Mouse (Mus musculus): Measurements from ENCODE around the gene Hnrnpul2.
A peak's percentile ranks its signal among the peaks of the same experiment; 100 is the strongest.
"Not testable (repeated sequence)": the region's sequence is repeated elsewhere in the genome, so short reads cannot be mapped to it uniquely, and the experiment has no call there.

The Hnrnpul2 gene

DNA sequence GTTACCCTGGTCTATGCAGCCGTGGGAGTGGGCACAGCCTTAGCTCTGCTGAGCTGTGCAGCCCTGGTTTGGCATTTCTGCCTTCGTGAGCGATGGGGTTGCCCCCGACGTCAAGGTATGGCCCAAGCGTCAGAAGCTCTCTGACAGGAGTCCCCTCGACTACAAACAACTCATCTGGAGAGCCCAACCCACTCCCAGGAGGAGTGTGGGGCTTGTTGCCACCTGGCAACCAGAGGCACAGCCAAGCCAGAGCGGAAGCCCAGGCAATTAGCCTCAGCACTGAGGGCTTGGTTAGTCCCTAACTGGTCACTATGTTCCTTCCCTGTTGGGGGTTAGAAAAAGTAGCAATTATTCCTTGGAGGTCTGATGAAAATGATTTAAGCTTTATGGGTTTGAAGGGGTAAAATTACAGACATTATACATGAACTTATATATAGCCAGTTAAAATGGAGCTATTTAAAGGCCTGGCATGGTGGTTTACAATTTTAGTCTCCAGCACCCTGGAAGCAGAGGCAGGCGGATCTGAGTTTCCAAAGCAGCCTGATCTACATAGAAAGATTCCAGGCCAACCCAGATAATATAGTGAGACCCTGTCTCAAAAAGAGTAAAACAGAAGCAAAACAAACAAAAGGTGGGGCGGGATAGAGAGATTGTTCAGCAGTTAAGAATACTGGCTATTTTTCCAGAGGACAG lies 32.6 kb downstream of the Hnrnpul2 start:
- DNase-seq (ENCODE audit: low spot score): no peak

DNA sequence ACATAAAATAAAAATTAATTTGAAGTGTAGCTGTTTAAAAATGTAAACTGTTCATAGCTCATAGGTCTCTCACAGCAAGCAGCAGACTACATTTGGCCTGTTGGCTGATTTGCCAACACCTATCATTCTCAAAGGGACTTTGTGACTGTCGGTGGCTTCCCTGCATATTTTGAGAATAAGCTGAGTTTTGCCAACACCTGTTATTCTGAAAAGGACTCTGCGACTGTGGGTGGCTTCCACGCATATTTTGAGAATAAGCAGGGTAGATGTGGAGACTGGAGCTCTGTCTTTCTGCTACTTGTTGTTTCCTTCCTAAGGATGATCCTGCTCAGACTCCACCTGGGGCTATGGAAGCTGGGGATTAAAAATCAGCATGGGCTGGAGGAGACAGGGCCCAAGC lies 33.3 kb downstream of the Hnrnpul2 start:
- DNase-seq (ENCODE audit: low spot score): no peak

DNA sequence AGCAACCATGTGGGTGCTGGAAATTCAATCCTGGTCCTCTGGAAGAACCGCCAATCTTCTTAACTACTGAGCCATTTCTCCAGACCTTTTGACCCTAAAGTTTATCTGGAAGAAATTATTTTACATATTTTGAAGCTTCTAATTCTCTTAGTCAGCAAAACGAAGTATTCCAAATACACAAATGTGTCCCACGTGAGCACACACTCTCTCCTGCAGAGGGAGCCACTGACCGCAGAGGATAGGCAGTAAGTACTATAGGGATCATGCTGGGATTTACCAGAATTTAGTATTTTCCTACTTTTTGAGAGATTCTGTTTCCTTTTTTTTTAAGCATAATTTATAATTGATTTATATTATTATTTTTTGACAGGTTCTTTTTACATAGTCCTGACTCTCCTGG lies 37.9 kb downstream of the Hnrnpul2 start:
- DNase-seq (ENCODE audit: low spot score): no peak

DNA sequence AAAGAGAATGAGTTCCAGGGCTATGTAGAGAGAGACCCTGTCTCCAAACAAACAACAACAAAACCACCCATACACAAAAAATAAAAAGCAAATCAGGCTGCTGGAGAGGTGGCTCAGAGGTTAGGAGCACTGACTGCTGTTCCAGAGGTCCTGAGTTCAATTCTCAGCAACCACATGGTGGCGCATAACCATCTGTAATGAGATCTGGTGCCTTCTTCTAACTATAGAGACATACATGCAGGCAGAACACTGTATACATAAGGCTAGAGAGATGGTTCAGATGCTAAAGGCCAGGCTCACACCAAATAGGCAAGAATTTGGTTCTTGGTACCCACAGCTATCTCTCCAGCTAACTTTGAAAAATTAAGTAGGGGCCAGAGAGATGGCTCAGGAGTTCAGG lies 39.2 kb downstream of the Hnrnpul2 start:
- no peak for DNase-seq (ENCODE audit: low spot score)

DNA sequence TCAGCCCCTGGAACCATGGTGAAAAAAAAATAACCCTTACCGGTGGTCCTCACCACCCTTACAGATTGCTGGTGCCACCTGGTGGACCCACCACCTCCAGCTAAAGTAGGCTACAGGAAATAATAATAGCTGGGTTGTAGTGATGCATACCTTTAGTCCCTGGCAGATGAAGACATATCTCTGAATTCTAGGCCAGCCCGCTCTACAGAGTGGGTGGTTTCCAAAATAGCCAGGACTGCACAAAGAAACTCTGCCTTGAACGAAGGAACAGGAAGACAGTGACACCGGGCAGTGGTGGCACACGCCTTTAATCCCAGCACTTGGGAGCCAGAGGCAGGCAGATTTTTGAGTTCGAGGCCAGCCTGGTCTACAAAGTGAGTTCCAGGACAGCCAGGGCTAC lies 44.5 kb downstream of the Hnrnpul2 start:
- DNase-seq (ENCODE audit: low spot score): no peak

DNA sequence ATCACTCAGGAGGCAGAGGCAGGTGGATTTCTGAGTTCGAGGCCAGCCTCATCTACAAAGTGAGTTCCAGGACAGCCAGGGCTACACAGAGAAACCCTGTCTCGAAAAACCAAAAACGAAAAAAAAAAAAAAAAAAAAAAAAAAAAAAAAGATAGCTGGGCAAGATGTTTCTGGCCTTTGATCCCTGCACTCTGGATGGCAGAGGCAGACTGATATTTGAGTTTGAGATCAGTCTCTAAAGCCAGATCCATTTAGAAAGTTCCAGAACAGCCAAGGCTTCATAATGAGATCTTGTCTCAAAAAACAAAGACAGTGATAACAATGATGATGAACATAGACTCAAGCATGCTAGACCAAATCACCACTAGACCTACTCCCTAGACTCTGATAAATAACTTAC lies 50.6 kb downstream of the Hnrnpul2 start:
- not testable (repeated sequence) for DNase-seq (ENCODE audit: low spot score)

DNA sequence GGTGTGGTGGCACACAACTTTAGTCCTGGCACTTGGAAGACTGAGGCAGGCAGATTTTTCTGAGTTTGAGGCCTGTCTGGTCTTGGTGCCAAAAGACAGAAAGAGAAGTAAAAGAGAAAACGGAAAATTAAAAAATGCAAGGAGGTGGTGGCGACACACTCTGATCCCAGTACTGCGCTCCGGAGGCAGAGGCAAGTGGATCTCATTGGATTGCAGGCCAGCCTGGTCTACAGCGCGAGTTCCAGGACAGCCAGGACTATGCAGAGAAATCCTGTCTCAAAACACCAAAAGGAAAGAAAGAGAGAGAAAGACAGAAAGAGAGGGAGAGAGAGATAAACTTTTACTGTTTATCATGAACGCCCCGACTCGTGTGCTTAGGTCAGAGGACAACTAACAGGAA lies 51.0 kb downstream of the Hnrnpul2 start:
- DNase-seq (ENCODE audit: low spot score): no peak

DNA sequence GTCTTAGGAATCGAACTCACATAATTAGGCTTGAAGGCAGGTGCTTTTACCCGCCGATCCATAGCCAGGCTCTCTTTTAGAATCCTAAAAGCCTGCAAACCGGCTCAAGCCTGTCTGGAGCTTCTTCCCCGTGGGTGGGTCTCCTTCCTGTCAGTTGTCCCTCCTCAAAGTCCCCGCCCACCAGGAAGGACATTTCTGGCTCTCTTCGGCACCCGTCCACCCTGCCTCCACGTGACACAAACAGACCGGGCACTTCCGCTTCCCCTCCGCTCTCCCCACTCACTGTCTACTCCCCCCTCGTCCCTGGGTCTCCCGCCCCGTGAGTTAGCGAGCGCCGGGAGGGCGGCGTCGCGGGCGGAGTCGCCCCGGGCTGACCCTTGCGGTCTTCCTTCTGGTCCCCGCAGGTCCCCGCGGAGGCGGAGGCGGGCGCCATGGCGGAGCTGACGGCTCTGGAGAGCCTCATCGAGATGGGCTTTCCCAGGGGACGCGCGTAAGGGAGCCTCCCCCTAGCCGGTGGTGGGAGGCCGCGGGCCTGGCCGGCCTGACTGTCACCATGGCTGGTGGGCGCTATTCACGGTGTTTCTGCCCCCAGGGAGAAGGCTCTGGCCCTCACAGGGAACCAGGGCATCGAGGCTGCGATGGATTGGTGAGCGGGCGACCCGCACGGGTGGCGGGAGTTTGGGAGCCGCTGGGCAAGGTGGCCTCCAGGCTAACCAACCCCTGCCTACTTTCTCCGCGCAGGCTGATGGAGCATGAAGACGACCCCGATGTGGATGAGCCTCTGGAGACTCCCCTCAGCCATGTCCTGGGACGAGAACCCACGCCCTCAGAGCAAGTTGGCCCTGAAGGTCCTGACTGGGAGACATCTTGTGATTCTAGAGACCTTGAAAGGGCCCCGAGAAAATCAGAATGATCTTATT lies 51.7 kb downstream of the Hnrnpul2 start, which contains the start of gene Ubxn1:
Gene Ubxn1 (plus strand): TSS at position 230 of the 920 bp plus-strand sequence.
- peak; percentile 97 for DNase-seq (ENCODE audit: low spot score)

DNA sequence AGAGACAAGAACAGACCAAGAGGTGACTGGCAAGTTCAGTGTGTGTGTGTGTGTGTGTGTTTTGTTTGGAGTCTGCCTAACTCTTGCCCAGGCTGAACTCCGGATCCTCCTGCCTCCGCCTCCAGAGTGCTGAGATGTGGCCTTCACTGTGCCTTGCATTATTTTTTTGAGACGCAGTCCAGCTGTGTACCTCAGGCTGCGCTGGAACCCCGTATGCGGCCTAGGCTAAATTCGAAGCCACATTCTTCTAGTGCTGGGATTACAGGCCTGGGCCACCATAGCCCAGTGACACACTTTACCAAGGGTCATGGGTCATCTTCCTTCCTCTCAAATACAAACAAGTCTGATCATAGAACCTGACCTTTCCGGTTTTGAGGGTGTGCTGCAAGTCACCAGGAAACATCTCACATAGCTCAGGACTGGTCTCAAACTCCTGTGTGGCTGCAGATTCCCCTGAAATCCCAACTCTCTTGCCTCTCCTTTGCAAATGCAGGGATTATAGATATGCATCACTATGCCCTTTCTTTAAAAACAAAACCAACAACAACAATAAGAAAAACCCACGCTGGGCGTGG lies 52.5 kb downstream of the Hnrnpul2 start:
- no peak for DNase-seq (ENCODE audit: low spot score)

DNA sequence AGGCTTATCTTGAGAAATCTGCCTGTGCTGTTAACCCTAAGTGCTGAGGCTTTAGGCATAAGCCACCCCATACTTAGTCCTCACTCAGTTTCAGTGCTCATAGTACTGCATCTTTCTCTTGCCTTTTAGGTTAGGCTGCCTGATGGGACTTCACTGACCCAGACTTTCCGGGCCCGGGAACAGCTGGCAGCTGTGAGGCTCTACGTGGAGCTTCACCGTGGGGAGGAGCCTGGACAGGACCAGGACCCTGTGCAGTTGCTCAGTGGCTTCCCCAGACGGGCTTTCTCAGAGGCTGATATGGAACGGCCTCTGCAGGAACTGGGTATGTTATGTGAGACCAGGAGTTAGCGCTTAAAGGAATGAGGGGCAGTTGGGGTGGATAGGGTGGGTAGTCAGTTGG lies 55.2 kb downstream of the Hnrnpul2 start:
- no peak for DNase-seq (ENCODE audit: low spot score)

DNA sequence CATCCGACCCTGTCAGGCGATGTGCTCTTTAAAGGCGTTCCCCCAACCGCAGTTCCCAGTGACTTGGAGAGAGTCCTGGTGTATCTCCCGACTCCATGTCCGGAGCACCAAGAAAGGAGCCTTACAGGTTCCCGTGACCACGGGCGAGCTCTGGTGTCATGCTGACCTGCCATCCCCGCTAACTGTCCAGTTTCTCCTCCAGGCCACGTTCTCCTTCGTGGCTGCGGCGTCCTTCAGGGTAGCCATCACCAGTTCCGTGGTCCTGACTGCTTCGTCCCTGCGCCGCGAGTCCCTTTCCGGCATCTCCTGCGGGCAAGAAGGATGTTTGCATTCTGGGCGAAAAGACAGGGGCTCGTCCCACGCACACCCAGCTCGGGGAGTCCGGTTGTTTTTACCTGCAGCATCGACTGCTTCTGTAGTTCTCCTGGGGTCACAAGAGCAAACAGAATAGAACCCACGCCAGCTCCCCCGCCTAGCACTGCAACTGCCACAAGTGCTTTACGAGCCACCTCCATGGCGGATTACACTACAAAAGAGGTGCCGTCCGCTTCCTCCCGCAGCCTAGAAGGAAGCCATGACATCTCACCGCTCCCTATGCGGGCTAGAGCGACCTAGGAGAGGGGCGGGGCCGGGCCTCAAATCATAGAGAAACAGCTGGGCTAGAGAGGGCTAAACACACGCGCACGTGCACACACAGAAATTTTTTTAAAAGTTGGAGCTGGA lies 60.7 kb downstream of the Hnrnpul2 start, which contains the start of gene Uqcc3:
Gene Uqcc3 (minus strand): TSS at position 613 of the 723 bp plus-strand sequence.
- DNase-seq (ENCODE audit: low spot score): peak; percentile 88

DNA sequence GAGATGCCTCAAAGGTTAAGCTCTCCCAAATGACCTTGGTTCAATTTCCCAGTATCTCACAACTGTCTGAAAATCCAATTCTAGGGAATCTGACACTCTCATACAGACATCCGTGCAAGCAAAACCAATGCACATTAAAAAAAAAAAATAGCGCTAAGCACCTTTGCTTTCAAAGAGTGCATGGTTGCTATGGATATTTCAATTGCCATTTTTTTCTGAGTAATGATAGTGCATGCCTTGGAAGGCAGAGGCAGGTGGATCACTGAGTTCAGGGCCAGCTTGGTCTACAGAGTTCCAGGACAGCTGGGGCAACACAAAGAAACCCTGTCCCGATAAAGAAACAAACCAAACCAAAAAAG lies 61.2 kb downstream of the Hnrnpul2 start:
- no peak for DNase-seq (ENCODE audit: low spot score)

DNA sequence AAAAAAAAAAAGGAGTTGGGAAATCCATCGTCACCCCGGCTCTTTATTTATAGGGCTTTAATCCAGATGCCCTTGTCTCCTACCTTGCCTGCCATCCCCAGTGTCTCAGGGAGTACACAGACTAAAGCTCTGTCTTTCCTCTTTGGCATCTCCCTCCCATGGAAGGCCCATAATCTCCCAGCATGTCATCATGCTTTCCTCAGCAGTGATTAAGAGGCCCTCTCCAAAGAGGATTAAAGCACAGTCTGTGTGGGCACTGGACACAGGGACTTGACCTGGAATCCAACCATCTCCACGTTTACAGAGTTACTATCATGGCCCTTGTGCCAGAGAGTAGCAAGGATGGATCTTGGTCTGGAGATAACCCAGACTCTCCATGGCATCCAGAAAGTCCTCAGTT lies 63.8 kb downstream of the Hnrnpul2 start, which contains the start of the genes Lbhd1 and Gm49403:
Gene Lbhd1 (plus strand): TSS at position 117 of the 400 bp plus-strand sequence.
Gene Gm49403 (plus strand): TSS at position 315 of the 400 bp plus-strand sequence.
- DNase-seq (ENCODE audit: low spot score): no peak

Measured in testis, postnatal 14 days (tissue).